Mouse (Mus musculus) lung, embryonic 14.5 days (tissue): ENCODE results near the gene Slc9a6. TPM values are rescaled to one million over a fixed set of nuclear protein-coding genes. Genes with fewer than 3 reads are reported as not detected.

ENCODE experiments used
- ATAC-seq: fragments of 200-750 bp; cut with Nextera tagmentation; 2 replicates; pipeline ENCODE4 v1.8.0; 2017; ENCODE audit warnings: mild to moderate bottlenecking, moderate TSS enrichment, moderate library complexity; ENCODE audit not compliant: insufficient read depth
- DNase-seq: peaks from one replicate; pipeline ENCODE4 v3.0.0-alpha.2; 2015
- H3K27ac ChIP-seq: fragments of 300-500 bp; sonication (generic); 2 replicates; pipeline ENCODE4 v1.5.1; 2014; ENCODE audit warnings: low read depth, mild to moderate bottlenecking, moderate library complexity
- H3K27me3 ChIP-seq: fragments of 300-500 bp; sonication (generic); 2 replicates; pipeline ENCODE4 v1.6.1; 2014; ENCODE audit warnings: low read length, control low read depth; ENCODE audit not compliant: insufficient read depth
- H3K36me3 ChIP-seq: fragments of 300-500 bp; sonication (generic); 2 replicates; pipeline ENCODE4 v1.6.1; 2014; ENCODE audit warnings: control low read depth; ENCODE audit not compliant: insufficient read depth
- H3K4me1 ChIP-seq: fragments of 300-500 bp; sonication (generic); 2 replicates; pipeline ENCODE4 v1.6.1; 2014; ENCODE audit warnings: antibody characterized with exemption, control low read depth; ENCODE audit not compliant: insufficient read depth
- H3K4me2 ChIP-seq: fragments of 300-500 bp; sonication (generic); 2 replicates; pipeline ENCODE4 v1.6.1; 2014; ENCODE audit warnings: mild to moderate bottlenecking
- H3K4me3 ChIP-seq: fragments of 300-500 bp; sonication (generic); 2 replicates; pipeline ENCODE4 v1.5.1; 2014; ENCODE audit warnings: low read depth, low read length
- H3K9ac ChIP-seq: fragments of 300-500 bp; sonication (generic); 2 replicates; pipeline ENCODE4 v1.6.1; 2014
- H3K9me3 ChIP-seq: fragments of 300-500 bp; sonication (generic); 2 replicates; pipeline ENCODE4 v1.6.1; 2016; ENCODE audit warnings: low read depth, low read length, control low read depth
- CTCF ChIP-seq: IDR thresholded peaks from 2 replicates; pipeline ENCODE4 v1.5.1; 2016; ENCODE audit warnings: antibody characterized with exemption, low read depth
- WGBS: fragments of 180-500 bp; shearing (Covaris S2); extraction: QIAGEN DNeasy Blood & Tissue Kit; methylation state at CpG from one replicate; pipeline ENCODE4 v1.1.7; 2014; 5-methylcytosine and 5-hydroxymethylcytosine counted together
- polyA plus RNA-seq: library from polyadenylated mRNA; unstranded; fragments of >200 nt; fragmentation: Nextera tagmentation; extraction: Ambion mirVana; gene quantifications from 2 replicates; pipeline ENCODE4 v1.2.1, GENCODE M21; 2014

Gene Slc9a6
- polyA plus RNA-seq, 1 experiment from 2014 or later: 8.7 TPM

- Histone ChIP-seq H3K4me1 (no peaks in the 10 kb centered on the region), H3K4me3 (no peak overlapping the region), H3K36me3 (no peaks in the 10 kb centered on the region), H3K9me3 (no peaks in the 10 kb centered on the region), H3K27ac (no peak overlapping the region), H3K9ac (no peak overlapping the region), H3K27me3 (no peaks in the 10 kb centered on the region), H3K4me2 (no peak overlapping the region)
- TF ChIP-seq CTCF: no peak
- DNase-seq: no peak
- WGBS: 73% methylated on average over 2 of the region's 2 CpGs
- no peak; the same call in 1 of the 2 replicates for ATAC-seq
These were observed 40.7 kb downstream of the Slc9a6 start for GRCm38 (mm10) chrX:56650355-56650652.

- H3K4me1 ChIP-seq: no peaks in the 10 kb centered on the region
- no peak for TF ChIP-seq CTCF
- H3K9ac ChIP-seq: no peak overlapping the region
- no peak for ATAC-seq
- H3K9me3 ChIP-seq: no peaks in the 10 kb centered on the region
- 57% methylated on average over 6 of the region's 6 CpGs for WGBS
- no peaks in the 10 kb centered on the region for H3K36me3 ChIP-seq
- H3K4me3 ChIP-seq: no peak overlapping the region
- no peak overlapping the region for H3K4me2 ChIP-seq
- no peak for DNase-seq
- no peaks in the 10 kb centered on the region for H3K27me3 ChIP-seq
- H3K27ac ChIP-seq: no peak overlapping the region
These were observed 41.3 kb downstream of the Slc9a6 start for GRCm38 (mm10) chrX:56650885-56651284.

GRCm38 (mm10) chrX:56651738-56652137, 42.2 kb downstream of the Slc9a6 start:
- TF ChIP-seq CTCF: no peak
- ATAC-seq (peak; percentile 68), DNase-seq (peak; percentile 72)
- H3K27ac ChIP-seq: peak overlapping the region; percentile 67; the same call in 1 of the 2 replicates
- H3K9ac ChIP-seq: no peak overlapping the region
- H3K4me2 ChIP-seq: no peak overlapping the region
- H3K36me3 ChIP-seq: no peaks in the 10 kb centered on the region
- H3K4me3 ChIP-seq: no peak overlapping the region
- 40% methylated on average over 7 of the region's 7 CpGs for WGBS
- no peaks in the 10 kb centered on the region for H3K27me3 ChIP-seq
- no peaks in the 10 kb centered on the region for H3K9me3 ChIP-seq
- H3K4me1 ChIP-seq: no peaks in the 10 kb centered on the region

GRCm38 (mm10) chrX:56655686-56656085, 46.1 kb downstream of the Slc9a6 start:
- H3K9ac ChIP-seq: no peak overlapping the region
- no peak overlapping the region for H3K4me2 ChIP-seq
- ATAC-seq (no peak), DNase-seq (peak; percentile 63)
- no peak for TF ChIP-seq CTCF
- no peaks in the 10 kb centered on the region for H3K9me3 ChIP-seq
- no peaks in the 10 kb centered on the region for H3K36me3 ChIP-seq
- H3K4me1 ChIP-seq: no peaks in the 10 kb centered on the region
- no peak overlapping the region for H3K27ac ChIP-seq
- no peak overlapping the region for H3K4me3 ChIP-seq
- no peaks in the 10 kb centered on the region for H3K27me3 ChIP-seq
- WGBS: 34% methylated on average over 2 of the region's 2 CpGs

- WGBS: 69% methylated on average over 2 of the region's 2 CpGs
These were observed 49.7 kb downstream of the Slc9a6 start for GRCm38 (mm10) chrX:56659286-56659685.

GRCm38 (mm10) chrX:56661143-56661542, 51.6 kb downstream of the Slc9a6 start:
- no peaks in the 10 kb centered on the region for H3K4me1 ChIP-seq
- H3K9me3 ChIP-seq: no peaks in the 10 kb centered on the region
- TF ChIP-seq CTCF: no peak
- 95% methylated on average over 12 of the region's 12 CpGs for WGBS
- no peak overlapping the region for H3K4me3 ChIP-seq
- no peak overlapping the region for H3K4me2 ChIP-seq
- H3K9ac ChIP-seq: no peak overlapping the region
- H3K27me3 ChIP-seq: no peaks in the 10 kb centered on the region
- DNase-seq: no peak
- no peaks in the 10 kb centered on the region for H3K36me3 ChIP-seq
- no peak overlapping the region for H3K27ac ChIP-seq
- ATAC-seq: no peak

More at GRCm38 (mm10) chrX:56659286-56659685, 49.7 kb downstream of the Slc9a6 start:
- no peak for ATAC-seq
- DNase-seq: no peak
- H3K36me3 ChIP-seq: no peaks in the 10 kb centered on the region
- no peaks in the 10 kb centered on the region for H3K9me3 ChIP-seq
- H3K27me3 ChIP-seq: no peaks in the 10 kb centered on the region
- no peak overlapping the region for H3K4me3 ChIP-seq
- H3K27ac ChIP-seq: no peak overlapping the region
- no peak for TF ChIP-seq CTCF
- H3K4me1 ChIP-seq: no peaks in the 10 kb centered on the region
- H3K9ac ChIP-seq: no peak overlapping the region
- no peak overlapping the region for H3K4me2 ChIP-seq

GRCm38 (mm10) chrX:56662316-56662715, 52.8 kb downstream of the Slc9a6 start:
- no peak for DNase-seq
- no peaks in the 10 kb centered on the region for H3K9me3 ChIP-seq
- 90% methylated on average over 6 of the region's 6 CpGs for WGBS
- no peaks in the 10 kb centered on the region for H3K27me3 ChIP-seq
- H3K9ac ChIP-seq: no peak overlapping the region
- no peak for TF ChIP-seq CTCF
- H3K4me1 ChIP-seq: no peaks in the 10 kb centered on the region
- H3K27ac ChIP-seq: no peak overlapping the region
- H3K4me3 ChIP-seq: no peak overlapping the region
- no peak overlapping the region for H3K4me2 ChIP-seq
- ATAC-seq: no peak
- H3K36me3 ChIP-seq: no peaks in the 10 kb centered on the region

- Histone ChIP-seq H3K27ac (no peak overlapping the region), H3K4me2 (no peak overlapping the region), H3K9ac (no peak overlapping the region), H3K36me3 (no peaks in the 10 kb centered on the region), H3K9me3 (no peaks in the 10 kb centered on the region), H3K4me1 (no peaks in the 10 kb centered on the region), H3K27me3 (no peaks in the 10 kb centered on the region), H3K4me3 (no peak overlapping the region)
- no peak for DNase-seq
- ATAC-seq: no peak
- 69% methylated on average over 4 of the region's 4 CpGs for WGBS
- TF ChIP-seq CTCF: no peak
These were observed 53.8 kb downstream of the Slc9a6 start for GRCm38 (mm10) chrX:56663377-56663776.
